Mouse (Mus musculus): ENCODE results near the gene Acbd6.

Acbd6 gene

DNA sequence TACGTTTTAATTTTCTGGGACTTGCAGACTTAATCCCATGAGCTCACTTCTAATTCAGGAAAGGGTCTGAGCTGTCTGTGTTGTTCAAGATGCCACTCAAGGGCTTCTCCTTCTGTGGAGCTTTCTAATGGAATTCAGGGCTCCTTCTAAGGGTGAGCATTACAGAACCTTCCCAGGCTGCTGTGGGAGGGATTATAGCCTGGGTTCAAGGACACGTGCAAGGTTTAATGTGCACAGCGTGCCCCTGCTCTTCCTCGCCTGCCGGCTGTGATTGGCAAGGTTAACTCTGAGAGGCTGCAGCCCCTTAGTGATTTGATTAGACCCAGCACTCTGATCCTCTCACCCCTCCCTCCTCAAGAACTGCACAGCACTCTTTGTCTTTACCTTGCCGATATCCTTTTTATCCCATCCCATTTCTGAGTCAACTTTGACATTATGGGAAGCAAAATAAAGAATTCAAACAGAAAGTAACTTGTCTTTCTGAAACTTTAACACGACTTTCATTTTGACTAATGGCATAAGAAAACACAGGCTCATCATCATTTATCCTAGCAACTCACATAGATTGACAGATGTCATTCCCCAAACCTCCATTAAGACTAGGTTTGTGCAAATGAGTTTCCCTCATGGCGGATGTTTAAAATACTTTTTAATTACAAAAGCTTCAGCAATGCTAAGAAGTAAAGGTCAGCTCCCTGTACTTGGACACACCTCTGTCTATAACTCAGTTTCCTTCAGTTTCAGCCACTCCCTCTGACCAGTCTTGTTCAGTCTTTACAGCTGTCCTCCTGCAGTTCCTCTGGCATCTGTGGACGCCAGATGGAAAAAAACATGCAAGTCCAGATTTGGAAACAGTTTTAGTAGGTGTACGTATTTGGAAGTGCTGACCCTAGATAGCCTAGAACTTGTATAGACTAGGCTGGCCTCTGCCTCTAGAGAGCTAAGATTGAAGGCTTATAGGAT is 88.7 kb downstream of the Acbd6 start:
- no peak for DNase-seq (ENCODE audit: low spot score in 2 of 2)

DNA sequence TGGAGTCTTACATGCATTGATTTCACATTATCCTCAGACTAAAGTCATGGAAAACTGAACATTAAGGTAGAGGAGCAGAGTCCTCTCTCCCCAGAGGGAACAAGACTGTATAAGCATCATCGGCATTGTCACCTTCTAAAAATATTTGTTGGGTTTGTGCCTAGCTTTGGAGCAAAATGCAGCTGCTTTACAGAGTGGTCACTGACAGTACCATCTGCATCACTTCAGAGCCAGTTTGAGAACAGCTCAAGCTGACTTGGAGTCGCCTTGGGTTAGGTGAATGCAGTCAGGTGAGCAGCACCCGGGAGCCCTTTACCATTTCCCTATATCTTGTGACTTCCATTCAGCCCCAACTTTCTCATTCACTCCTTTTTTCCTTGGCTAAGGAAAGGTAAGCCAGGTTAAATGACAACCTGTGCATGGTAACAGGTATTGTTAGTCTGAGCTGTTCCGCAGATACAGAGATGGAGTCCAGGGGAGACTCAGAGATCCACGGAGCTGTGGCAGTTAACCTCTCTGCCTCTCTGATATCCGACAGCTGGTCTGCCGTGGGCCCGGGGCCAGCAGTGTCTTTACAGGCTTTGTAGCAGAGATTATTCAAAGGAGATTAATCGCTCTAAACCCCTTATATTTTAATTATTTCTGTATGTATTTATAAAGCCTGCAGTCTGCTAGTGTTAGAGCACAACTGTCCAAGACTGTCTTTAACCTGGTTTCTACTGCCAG is 92.4 kb downstream of the Acbd6 start:
- no peak for DNase-seq (ENCODE audit: low spot score in 2 of 2)

DNA sequence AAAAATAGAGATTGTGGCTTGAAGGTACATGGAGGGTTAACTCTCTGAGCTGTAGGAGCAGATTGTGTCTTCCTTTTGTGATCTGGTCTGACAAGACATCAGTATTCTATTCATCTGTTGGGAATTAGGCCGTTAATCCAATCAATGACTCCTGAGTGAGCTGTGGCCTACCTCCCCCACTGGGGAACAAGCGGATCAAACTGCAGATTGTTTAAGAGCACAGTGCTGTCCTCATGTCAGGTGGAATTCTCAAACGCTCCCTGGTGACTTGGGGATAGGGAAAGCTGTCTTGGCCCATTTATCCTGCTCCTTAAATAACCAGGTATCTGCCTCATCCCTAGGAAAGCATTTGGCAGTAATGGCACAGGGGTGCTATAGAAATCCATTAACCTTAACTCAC is 97.0 kb downstream of the Acbd6 start:
- no peak for DNase-seq (ENCODE audit: low spot score in 2 of 2)

DNA sequence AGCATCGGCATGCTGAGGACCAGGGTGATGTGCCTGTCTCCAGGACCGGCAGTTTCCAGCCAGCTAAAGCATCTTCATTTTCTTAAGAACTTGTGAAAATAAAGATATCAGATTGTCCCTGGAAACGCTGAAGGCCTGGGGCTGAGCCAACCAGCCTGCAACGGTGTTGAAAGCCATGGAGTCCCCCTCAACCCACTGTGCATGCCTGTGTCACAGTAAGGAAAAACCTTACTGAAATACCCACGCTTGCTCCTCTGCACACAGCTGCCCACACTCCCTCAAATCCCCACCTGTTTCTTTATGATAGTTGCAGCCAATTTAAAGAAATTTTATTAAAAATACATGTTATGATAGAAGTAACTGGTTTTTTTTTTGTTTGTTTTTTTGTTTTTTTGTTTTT is 98.4 kb downstream of the Acbd6 start:
- no peak for DNase-seq (ENCODE audit: low spot score in 2 of 2)

DNA sequence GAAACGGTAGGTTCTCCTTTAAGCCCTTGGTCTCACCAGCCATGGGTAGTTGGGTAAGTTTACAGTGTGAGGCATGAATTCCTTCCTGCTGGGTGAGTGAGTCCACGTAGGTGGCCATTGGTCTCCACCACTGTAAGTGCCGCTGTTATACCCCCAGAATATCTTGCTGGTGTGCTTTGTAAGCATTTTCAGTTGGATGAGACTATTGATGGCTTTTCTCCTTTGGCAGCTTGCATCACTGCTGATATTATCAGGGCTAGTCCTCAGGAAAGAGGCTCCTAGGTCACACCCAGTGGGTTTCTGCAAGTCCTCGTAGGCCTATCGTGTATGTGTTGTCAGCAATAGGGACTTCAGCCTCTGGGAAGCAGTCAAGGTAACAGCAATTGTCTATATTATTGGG is 106.1 kb downstream of the Acbd6 start:
- DNase-seq (ENCODE audit: low spot score in 2 of 2): no peak

- DNase-seq (ENCODE audit: low spot score in 2 of 2): no peak
Measured at GRCm38 (mm10) chr1:155675570-155675969, 117.7 kb downstream of the Acbd6 start.

GRCm38 (mm10) chr1:155681116-155681799 is 123.3 kb downstream of the Acbd6 start:
- no peak for DNase-seq (ENCODE audit: low spot score in 2 of 2)

DNA sequence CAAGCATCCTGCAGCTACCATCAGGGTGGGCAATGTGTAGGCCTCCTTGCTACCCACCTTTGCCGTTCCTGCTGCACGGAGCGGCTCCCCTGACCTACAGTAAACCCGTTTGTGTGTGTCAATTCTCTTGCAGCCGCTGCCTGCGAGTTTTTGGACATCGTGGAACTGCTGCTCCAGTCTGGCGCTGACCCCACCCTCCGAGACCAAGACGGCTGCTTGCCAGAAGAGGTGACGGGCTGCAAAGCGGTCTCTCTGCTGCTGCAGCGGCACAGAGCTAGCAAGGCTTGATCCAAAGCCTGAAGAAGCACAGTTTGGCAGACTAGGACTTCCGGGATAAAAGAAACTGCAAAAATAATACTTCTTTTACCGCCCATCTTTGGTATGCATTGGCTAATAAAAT is 128.9 kb downstream of the Acbd6 start:
- no peak for DNase-seq (ENCODE audit: low spot score in 2 of 2)

DNA sequence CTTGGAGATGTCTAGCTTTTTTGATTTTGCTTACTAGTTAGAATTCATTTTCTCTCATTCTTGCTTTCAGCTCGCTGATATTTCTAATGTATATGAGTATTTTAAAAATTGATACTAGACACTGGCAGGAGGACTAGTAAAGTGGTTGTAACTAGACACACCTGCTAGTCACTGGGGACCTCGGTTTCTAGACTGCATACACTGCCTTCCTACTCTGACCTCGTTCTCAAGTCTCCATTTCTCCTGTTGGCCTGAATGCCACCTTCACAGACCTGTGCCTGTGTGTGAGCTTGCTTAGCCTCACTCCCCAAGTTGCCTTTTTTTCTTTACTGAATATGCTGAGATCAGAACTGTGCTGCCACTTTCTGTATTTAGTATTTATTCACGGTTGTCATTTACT is 131.2 kb downstream of the Acbd6 start:
- DNase-seq (ENCODE audit: low spot score in 2 of 2): no peak

DNA sequence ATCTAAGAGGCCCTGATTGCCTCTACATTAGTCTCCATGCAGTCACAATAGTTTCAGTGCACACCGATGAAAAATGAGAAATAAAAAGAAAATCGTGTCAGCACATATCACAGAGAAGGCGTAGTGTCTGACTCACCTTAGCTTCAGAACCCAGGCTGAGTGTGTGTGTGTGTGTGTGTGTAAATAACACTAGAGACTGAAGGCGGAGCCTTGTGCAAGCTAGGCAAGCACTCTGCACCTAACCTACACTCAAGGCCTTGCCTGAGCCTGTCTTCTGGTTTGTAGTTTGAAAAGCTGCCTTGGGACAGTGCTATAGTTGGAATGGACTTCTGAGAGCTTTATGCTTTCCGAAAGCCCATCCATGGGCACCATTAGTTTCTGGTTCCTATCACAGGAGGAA is 131.6 kb downstream of the Acbd6 start:
- no peak for DNase-seq (ENCODE audit: low spot score in 2 of 2)

DNA sequence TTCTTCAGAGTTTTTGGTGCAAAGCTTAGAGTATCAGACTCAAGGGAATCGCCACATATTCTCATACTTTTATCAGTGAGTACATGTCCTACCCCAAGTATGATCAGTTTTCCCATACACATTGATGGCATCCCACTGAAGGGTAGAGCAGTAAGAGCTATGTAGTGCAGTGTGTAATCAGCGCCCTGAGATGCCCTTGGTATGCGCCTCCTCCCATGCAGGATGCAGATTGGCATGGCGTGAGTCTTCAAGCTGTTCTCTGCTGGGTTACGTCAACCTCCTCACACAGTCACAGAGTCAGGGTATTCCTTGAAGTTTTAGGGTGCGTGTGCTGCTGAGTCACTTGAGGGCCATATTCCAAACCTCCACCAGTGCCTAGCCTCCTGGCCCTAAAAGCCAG is 134.3 kb downstream of the Acbd6 start:
- no peak for DNase-seq (ENCODE audit: low spot score in 2 of 2)

GRCm38 (mm10) chr1:155693026-155693425 is 135.1 kb downstream of the Acbd6 start:
- no peak for DNase-seq (ENCODE audit: low spot score in 2 of 2)

DNA sequence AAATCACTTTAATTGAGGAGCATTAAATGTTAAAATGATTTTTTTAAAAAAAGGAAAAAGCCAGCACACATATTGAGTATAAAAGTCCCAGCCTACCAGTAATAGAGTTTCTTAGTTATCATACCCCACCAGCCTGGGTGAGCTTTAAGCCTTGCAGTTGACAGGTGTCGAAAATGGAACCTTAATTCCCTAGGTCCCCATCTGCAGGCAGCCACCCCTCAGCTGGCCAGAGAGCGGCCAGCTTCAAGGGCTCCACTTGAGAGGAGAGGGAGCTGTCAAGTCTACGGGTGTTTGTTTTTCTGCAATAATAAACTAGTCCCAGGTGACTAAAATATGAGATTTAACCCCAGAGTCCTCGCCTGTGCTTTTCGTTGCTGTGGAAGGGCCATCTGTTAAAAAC is 135.5 kb downstream of the Acbd6 start:
- DNase-seq (ENCODE audit: low spot score in 2 of 2): no peak

DNA sequence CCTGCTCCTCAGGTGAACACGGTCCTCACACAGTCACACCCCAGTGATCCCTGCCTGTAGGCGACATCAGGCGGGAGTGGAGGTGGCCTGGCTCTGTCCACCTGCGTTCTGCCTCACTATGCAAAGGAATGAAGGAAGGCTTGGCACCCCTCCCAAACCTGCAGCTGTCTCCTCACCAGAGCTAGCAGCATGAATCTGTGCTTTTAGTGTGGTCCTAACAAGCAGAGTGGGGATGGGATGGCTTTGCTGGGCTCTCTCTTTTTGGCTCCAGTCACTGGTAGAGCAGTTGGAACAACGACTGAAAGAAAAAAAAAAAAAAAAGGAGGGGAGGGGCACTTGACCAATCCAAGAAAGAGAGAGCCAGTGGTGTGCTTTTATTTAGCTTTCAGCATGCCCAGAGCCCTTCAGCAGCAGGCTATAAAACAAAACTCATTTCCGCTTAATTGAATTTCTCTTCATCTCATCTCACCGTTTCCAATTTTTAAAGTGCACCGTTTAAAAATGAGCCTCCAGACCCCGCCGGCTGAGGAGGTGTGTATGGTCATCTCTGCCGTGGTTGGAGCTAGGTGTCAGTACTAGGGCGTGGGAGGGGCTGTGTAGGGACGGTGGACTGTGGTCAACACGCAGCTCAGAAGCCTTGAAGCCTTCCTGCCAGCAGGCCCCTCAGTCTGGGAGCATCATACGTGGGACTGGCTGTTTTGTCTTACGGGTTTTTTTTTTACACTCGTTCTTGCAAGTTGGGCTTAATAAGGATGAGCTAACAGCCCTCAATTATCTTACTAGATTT is 140.6 kb downstream of the Acbd6 start:
- no peak for DNase-seq (ENCODE audit: low spot score in 2 of 2)

DNA sequence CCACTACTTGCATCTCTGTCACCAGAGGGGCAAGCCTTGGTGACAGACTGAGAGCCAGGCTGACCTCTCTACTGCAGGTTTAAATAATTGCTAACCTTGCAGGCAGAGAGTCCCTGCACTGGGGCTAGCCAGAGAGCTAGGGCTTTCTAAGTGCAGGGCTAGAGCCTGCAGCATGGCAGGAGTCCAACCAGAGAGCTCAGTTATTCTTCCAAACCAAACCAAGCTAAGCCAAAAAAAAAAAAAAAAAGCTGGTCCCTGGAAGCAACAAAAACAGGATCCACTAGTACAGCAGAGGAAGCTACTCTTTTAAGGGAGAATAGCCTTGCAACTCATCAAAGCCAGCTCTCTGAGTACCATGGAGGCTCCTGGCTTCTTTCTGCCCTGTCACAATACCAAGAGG is 143.0 kb downstream of the Acbd6 start:
- no peak for DNase-seq (ENCODE audit: low spot score in 2 of 2)

DNA sequence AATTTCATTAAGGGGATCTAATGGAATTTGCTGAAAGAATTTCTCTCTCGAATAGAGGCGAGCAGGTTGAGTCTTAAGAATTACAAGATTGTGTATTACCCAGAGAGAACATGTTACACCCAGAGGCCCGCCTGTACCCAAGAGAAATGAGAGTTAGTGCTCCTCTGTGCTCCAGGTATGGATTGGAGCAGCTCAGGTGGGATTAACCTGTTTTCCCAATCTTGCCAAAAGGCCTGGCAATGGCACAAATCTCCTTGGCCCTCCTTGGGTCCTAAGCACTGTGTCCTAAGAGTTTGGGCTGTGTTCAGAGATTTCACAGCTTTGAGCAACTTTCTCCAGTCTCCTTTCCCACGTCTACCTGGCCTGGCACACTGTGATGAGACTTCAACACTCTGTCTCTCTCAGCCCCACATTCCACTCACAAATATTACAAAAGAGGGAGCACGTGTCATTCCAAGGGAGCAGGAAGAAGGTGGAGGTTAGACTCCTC is 145.3 kb downstream of the Acbd6 start:
- DNase-seq (ENCODE audit: low spot score in 2 of 2): no peak

- DNase-seq (ENCODE audit: low spot score in 2 of 2): no peak
Measured at GRCm38 (mm10) chr1:155704182-155704581, 146.3 kb downstream of the Acbd6 start.

DNA sequence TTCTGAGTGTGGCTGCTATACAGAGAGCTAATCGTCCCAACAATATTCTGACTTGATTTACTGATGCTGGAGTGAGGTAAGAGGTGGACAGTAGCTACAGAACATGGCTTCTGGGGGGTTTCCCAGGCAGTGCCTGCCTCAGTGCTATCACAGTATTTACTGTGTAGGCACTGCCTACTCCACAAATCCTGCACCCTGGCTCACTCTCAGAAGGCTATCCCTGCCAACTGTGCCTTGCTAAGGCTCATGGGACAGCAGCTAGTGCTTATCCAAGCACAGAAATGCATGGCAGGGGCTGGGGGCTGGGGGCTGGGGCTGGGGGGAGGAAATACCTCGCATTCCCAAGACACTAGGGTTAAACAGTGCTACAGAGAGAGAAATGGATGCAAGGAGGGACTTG is 155.4 kb downstream of the Acbd6 start:
- no peak for DNase-seq (ENCODE audit: low spot score in 2 of 2)

DNA sequence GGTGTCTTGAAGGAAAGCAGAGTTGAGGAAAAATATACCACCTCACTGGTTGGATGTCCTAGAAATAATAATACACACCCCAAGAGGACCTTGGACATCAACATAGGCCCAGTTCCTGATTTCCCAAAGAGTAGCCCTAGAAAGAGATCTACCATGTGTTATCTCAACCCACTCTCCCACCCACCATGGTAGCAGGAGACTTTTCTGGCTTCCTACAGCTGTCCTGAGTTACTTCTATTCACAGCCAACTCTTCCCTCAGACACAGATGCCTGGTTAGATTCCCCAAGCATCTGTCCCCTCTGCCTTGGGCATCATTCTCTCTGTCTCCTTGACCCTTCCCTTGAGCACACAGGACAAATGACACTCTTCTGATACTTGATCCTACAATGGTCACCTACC is 157.4 kb downstream of the Acbd6 start:
- no peak for DNase-seq (ENCODE audit: low spot score in 2 of 2)

GRCm38 (mm10) chr1:155717301-155717700 is 159.4 kb downstream of the Acbd6 start:
- no peak for DNase-seq (ENCODE audit: low spot score in 2 of 2)

GRCm38 (mm10) chr1:155718851-155719250 is 160.9 kb downstream of the Acbd6 start:
- DNase-seq (ENCODE audit: low spot score in 2 of 2): no peak

DNA sequence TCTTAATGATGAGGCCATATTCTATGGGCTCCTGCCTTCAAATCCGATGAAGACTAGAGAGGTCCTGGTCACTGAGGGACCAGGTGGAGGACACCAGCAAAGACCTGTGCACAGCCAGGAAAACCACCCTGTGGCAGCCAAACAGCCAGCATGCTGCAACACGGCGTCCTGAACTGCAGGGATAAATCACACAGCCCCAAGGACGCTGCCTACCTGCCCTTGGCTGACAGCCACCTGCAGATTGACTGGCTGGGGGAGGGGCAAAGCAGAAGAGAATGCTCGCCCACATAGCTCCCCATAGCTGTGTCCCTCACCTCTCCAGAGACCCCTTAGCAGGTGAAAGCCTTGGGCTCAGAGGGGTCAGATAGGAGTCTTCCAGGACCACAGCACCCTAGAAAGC is 162.1 kb downstream of the Acbd6 start:
- DNase-seq (ENCODE audit: low spot score in 2 of 2): no peak

All from thymus, postnatal 10 days (tissue).